24 mouse cellular contexts compared by ENCODE assay signal in the genomic region with DNA sequence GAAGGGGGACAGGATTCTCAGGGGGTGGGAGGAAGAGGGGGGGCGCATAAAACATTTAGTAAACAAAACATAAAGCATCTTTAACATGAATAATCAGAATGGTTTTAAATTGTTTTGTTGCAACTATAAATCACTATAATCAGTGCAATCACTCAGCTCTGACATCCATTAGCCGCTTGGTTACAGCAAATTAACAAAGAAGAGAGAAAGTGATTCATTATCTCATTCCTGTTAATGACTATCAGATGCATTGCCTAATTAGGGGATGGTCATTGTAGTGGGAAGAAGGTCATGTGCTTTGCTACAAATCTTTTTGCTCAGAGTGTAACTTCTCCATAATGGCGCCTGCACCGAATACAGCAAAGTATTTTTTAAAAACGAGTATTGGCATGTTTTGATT.
DNase-seq lines count a peak whose midpoint lies in the region; ATAC-seq lines count a peak whose summit lies in the region.
"Had no signal": no experiment of that assay in that cellular context is flagged by ENCODE, and none has a peak within 500 bp of the region (broad histone marks: within the 10 kb centered on the region; RNA-seq: fewer than 3 reads in every experiment).

No protein-coding gene starts in this region.

- no peaks in the 10 kb centered on the region for H3K27me3 ChIP-seq in forebrain, embryonic 13.5 days
- H3K27me3 ChIP-seq in forebrain, embryonic 11.5 days (ENCODE audit: control insufficient read depth, insufficient read depth, low read length), result no peaks in the 10 kb centered on the region
- no peaks in the 10 kb centered on the region for H3K27me3 ChIP-seq in limb, embryonic 13.5 days
- H3K27me3 ChIP-seq in limb, embryonic 10.5 days (ENCODE audit: low read depth, poor library complexity, severe bottlenecking), result no peaks in the 10 kb centered on the region
- H3K27me3 ChIP-seq: embryonic facial prominence, embryonic 12.5 days; embryonic facial prominence, embryonic 15.5 days; heart, embryonic 12.5 days; heart, embryonic 15.5 days; hindbrain, embryonic 13.5 days; Patski had no signal

- no peak overlapping the region for H3K27ac ChIP-seq in forebrain, embryonic 13.5 days
- no peak overlapping the region for H3K27ac ChIP-seq in forebrain, embryonic 11.5 days (ENCODE audit: low read depth, low read length)
- H3K27ac ChIP-seq in limb, embryonic 13.5 days, result no peak overlapping the region
- H3K27ac ChIP-seq in limb, embryonic 10.5 days, result no peak overlapping the region
- H3K27ac ChIP-seq: embryonic facial prominence, embryonic 12.5 days; embryonic facial prominence, embryonic 15.5 days; heart, embryonic 15.5 days; hindbrain, embryonic 10.5 days; hindbrain, embryonic 13.5 days had no signal

- 48% methylated on average over 5 of the region's 5 CpGs for WGBS in forebrain, embryonic 13.5 days
- 78% methylated on average over 5 of the region's 5 CpGs for WGBS in forebrain, embryonic 11.5 days
- WGBS in limb, embryonic 13.5 days, result 44% methylated on average over 5 of the region's 5 CpGs
- WGBS in limb, embryonic 10.5 days, result 49% methylated on average over 5 of the region's 5 CpGs

- peaks cover 14% of the 10 kb centered on the region for H3K4me1 ChIP-seq in forebrain, embryonic 13.5 days
- H3K4me1 ChIP-seq in forebrain, embryonic 11.5 days (replicated peaks; ENCODE audit: control insufficient read depth, insufficient read depth, low read length), result no peaks in the 10 kb centered on the region
- H3K4me1 ChIP-seq in limb, embryonic 13.5 days, result peaks cover 13% of the 10 kb centered on the region; the same call in 1 of the 2 replicates
- H3K4me1 ChIP-seq in limb, embryonic 10.5 days, result peaks cover 22% of the 10 kb centered on the region
- H3K4me1 ChIP-seq: embryonic facial prominence, embryonic 15.5 days; heart, embryonic 15.5 days had no signal

- no peak overlapping the region for H3K4me2 ChIP-seq in forebrain, embryonic 13.5 days
- H3K4me2 ChIP-seq in forebrain, embryonic 11.5 days (ENCODE audit: low read depth, low read length, severe bottlenecking), result no peak overlapping the region
- peak overlapping the region; percentile 35 for H3K4me2 ChIP-seq in limb, embryonic 13.5 days (replicated peaks)
- H3K4me2 ChIP-seq: embryonic facial prominence, embryonic 12.5 days; embryonic facial prominence, embryonic 15.5 days; heart, embryonic 12.5 days; heart, embryonic 15.5 days; hindbrain, embryonic 13.5 days had no signal

- ATAC-seq in forebrain, embryonic 13.5 days, result 0 out of 2 replicates have a peak, but pooled peaks have one; percentile 38
- no peak for ATAC-seq in forebrain, embryonic 11.5 days (replicated peaks; ENCODE audit: low FRiP score)
- no peak for ATAC-seq in limb, embryonic 13.5 days (ENCODE audit: low FRiP score, low read depth)
- ATAC-seq: hindbrain, embryonic 16.5 days; Patski had no signal

- no peaks in the 10 kb centered on the region for H3K9me3 ChIP-seq in forebrain, embryonic 13.5 days (replicated peaks)
- peaks cover 3% of the 10 kb centered on the region; the same call in 1 of the 2 replicates for H3K9me3 ChIP-seq in forebrain, embryonic 11.5 days (ENCODE audit: control insufficient read depth, low read length)
- no peaks in the 10 kb centered on the region for H3K9me3 ChIP-seq in limb, embryonic 13.5 days
- no peaks in the 10 kb centered on the region for H3K9me3 ChIP-seq in limb, embryonic 10.5 days (replicated peaks)
- H3K9me3 ChIP-seq: embryonic facial prominence, embryonic 12.5 days; embryonic facial prominence, embryonic 15.5 days; heart, embryonic 15.5 days; hindbrain, embryonic 10.5 days; hindbrain, embryonic 13.5 days had no signal

- no peaks in the 10 kb centered on the region for H3K36me3 ChIP-seq in forebrain, embryonic 13.5 days (ENCODE audit: poor library complexity, severe bottlenecking)
- H3K36me3 ChIP-seq in forebrain, embryonic 11.5 days (ENCODE audit: control insufficient read depth, insufficient read depth, low read length), result no peaks in the 10 kb centered on the region
- no peaks in the 10 kb centered on the region for H3K36me3 ChIP-seq in limb, embryonic 13.5 days
- H3K36me3 ChIP-seq in limb, embryonic 10.5 days, result no peaks in the 10 kb centered on the region
- H3K36me3 ChIP-seq: embryonic facial prominence, embryonic 12.5 days; embryonic facial prominence, embryonic 15.5 days; heart, embryonic 15.5 days had no signal

- intact Hi-C loops in gastrocnemius, postnatal 14 days (cut with DNase I; ENCODE audit: low total_unique reads), result no loop called here

- no peak overlapping the region for H3K4me3 ChIP-seq in forebrain, embryonic 13.5 days
- H3K4me3 ChIP-seq in forebrain, embryonic 11.5 days (ENCODE audit: low read depth, low read length), result no peak overlapping the region
- H3K4me3 ChIP-seq in limb, embryonic 13.5 days, result no peak overlapping the region
- no peak overlapping the region for H3K4me3 ChIP-seq in limb, embryonic 10.5 days
- H3K4me3 ChIP-seq: embryonic facial prominence, embryonic 12.5 days; embryonic facial prominence, embryonic 15.5 days; heart, embryonic 12.5 days; heart, embryonic 15.5 days; hindbrain, embryonic 10.5 days; hindbrain, embryonic 13.5 days had no signal

- no peak for DNase-seq in forebrain, embryonic 11.5 days (ENCODE audit: low spot score)
- no peak for DNase-seq in limb, embryonic 10.5 days (ENCODE audit: low spot score)
- peak; percentile 90 for DNase-seq in retina, postnatal 1 day
- no peak for DNase-seq in right cerebral cortex, adult 2 months (ENCODE audit: low spot score in 2 of 2)
- no peak for DNase-seq in gastrocnemius, postnatal 14 days
- DNase-seq: adrenal gland, postnatal 10 days; adrenal gland, postnatal 36 days; cerebellum, adult 11 months; cerebellum, adult 2 months; cerebellum, adult 9-11 months; cerebellum, postnatal 25 days; gastrocnemius, postnatal 10 days; heart, adult 18-20 months; heart, postnatal 36 days had no signal

- H3K9ac ChIP-seq in forebrain, embryonic 13.5 days, result no peak overlapping the region
- no peak overlapping the region for H3K9ac ChIP-seq in forebrain, embryonic 11.5 days (ENCODE audit: low read length)
- no peak overlapping the region for H3K9ac ChIP-seq in limb, embryonic 13.5 days
- H3K9ac ChIP-seq: embryonic facial prominence, embryonic 12.5 days; embryonic facial prominence, embryonic 15.5 days; heart, embryonic 12.5 days; heart, embryonic 15.5 days; hindbrain, embryonic 13.5 days had no signal
